Mouse (Mus musculus) ES-CJ7 (cell line): ENCODE results near the gene Esyt2.

Experiments used
- DNase-seq: peaks from one replicate; pipeline ENCODE4 v3.0.0; 2011; ENCODE audit warnings: low read depth, low spot score

Esyt2 gene

GRCm38 (mm10) chr12:116280149-116280652 lies 795 bp upstream of the Esyt2 start:
- DNase-seq, result no peak

- DNase-seq, result peak; percentile 48
These were observed 658 bp downstream of the Esyt2 start for GRCm38 (mm10) chr12:116281427-116282281.

- no peak for DNase-seq
These were observed 1.9 kb downstream of the Esyt2 start for GRCm38 (mm10) chr12:116282856-116283255.

GRCm38 (mm10) chr12:116283511-116283910 lies 2.5 kb downstream of the Esyt2 start:
- no peak for DNase-seq

DNA sequence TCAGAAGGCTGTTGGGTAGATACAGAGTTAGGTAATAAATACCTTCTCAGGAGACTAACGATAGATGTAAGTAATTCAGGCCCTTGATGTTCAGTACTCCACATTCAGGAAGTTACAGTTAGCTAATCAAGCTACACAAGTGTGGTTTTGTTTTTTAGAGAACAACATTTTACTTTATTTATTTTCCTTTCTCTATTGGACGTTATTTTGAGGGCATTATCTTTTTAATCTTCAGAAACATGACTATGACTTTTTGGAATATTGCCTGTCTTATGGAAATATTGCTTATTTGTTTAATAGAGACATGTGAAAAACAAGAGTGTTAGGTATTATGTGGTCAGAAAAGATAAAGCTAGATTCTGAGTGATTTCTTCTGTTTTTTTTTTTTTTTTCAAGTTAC lies 12.2 kb downstream of the Esyt2 start:
- no peak for DNase-seq

- no peak for DNase-seq
These were observed 12.8 kb downstream of the Esyt2 start for GRCm38 (mm10) chr12:116293599-116294292.

- no peak for DNase-seq
These were observed 18.9 kb downstream of the Esyt2 start for GRCm38 (mm10) chr12:116299906-116300305.

DNA sequence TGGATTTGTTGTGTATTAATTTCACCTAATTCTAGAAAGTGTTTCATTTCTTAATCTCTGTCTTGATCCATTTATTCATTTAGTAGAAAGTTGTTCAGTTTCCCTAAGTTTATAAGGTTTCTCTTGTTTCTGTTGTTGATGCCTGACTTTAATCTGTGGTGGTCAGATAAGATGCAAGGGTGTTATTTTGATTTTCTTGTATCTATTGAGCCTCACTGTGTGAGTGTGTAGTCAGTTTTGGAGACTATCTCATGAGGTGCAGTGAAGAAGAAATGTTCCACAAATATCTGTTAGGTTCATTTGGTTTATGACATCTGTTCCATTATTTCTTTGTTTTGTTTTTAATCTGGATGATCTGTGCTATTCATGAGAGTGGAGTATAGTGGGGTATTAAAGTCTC lies 21.2 kb downstream of the Esyt2 start:
- DNase-seq, result no peak

GRCm38 (mm10) chr12:116306042-116306441 lies 25.0 kb downstream of the Esyt2 start:
- no peak for DNase-seq

- no peak for DNase-seq
These were observed 26.9 kb downstream of the Esyt2 start for GRCm38 (mm10) chr12:116307870-116308269.

GRCm38 (mm10) chr12:116308612-116309011 lies 27.6 kb downstream of the Esyt2 start:
- no peak for DNase-seq

DNA sequence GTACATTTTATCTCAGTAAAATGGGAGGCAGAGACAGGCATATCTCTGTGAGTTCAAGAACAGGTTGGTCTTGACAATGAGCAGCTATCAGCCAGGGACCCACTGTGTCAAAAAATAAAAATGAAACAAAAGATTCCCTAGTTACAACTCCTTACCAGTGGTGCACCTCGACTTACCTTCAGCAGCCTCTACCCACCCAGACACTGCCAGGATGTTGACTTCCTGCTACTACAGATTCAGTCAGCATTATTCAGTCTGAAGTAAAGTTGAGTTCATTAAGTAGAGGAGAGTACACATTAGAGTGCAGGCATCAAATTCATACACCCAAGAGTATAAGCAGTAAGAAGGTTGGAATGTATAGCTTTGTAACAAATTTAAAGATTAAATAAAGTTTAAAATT lies 32.8 kb downstream of the Esyt2 start:
- no peak for DNase-seq

DNA sequence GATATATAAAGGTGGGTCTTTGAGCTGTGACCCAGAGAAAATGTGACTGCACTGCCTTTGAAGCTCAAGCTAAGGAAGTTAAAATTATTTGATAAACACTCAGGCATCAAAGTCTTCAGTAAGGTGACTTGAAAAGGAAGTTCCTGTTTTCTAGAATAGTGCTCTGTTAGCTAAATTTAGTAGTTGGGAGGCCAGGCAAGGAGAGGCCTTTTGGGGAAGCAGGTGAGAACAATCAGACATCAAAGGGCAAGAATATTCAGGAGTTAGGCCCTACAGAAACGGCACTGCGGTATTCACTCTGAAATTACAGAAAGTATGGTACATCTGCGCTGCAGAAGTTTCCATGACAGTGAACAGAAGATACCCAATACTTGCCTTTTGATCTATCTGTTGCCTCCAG lies 34.5 kb downstream of the Esyt2 start:
- no peak for DNase-seq

GRCm38 (mm10) chr12:116317818-116318217 lies 36.8 kb downstream of the Esyt2 start:
- DNase-seq, result no peak

- no peak for DNase-seq
These were observed 44.5 kb downstream of the Esyt2 start for GRCm38 (mm10) chr12:116325545-116325944.

DNA sequence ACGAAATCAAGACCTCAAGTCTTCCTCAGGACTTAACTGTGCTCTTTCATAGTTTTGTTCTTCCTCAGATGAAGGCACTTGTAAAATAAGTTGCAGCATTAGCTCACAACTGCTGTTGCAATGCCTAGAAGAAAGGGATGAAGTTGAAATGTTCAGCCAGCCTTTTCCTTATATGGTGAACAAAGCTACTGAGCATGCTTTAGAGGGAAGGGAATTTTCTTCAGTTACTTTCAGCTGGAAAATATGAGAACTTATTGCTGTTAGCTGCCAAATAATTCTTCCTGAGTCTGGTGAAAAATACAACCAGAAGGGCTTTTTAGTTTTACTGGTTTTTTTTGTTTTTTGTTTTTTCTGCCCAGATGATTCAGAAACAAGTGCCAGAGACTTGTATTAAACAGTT lies 45.2 kb downstream of the Esyt2 start:
- DNase-seq, result no peak

DNA sequence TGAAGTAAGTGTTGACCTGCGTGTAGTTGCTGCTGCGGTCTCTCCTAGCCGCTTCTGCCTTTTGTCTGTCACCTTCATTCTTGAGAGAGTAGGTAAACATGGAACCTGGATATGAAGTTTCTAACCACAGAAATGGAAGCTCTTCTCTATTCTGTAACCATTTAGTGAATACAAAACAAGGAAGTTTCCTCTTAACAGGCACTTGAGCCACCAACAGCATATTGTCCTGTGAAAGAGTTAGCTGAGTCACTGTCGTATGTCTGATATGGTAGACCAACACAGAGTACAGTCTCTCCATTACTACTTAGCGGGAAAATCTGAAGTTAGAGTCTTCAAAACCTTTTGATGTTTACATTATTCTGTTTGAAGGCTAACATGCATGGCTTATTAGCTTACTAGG lies 53.3 kb downstream of the Esyt2 start:
- DNase-seq, result no peak

GRCm38 (mm10) chr12:116340160-116340559 lies 59.2 kb downstream of the Esyt2 start:
- DNase-seq, result no peak

- DNase-seq, result no peak
These were observed 67.8 kb downstream of the Esyt2 start for GRCm38 (mm10) chr12:116348755-116349286.

GRCm38 (mm10) chr12:116349376-116349775 lies 68.4 kb downstream of the Esyt2 start:
- DNase-seq, result no peak

DNA sequence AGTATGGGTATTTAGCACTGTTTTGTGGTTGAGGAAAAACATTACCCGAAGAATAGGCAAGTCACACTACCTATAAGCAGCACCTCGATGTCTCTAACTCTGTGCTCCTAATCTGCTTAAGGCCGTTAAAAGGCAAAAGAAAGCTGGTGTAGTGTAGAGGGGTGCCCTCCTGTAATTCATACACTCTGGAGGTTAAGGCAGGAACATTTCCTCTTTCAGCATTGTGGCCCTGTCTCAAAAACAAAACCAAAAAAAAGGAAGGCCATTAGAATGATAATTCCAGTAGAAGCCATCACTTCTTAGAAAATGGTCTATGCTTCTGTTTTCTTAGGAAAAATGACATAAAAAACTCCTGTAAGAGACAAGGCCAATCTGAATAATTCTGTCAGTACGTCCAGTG lies 70.0 kb downstream of the Esyt2 start:
- DNase-seq, result no peak

DNA sequence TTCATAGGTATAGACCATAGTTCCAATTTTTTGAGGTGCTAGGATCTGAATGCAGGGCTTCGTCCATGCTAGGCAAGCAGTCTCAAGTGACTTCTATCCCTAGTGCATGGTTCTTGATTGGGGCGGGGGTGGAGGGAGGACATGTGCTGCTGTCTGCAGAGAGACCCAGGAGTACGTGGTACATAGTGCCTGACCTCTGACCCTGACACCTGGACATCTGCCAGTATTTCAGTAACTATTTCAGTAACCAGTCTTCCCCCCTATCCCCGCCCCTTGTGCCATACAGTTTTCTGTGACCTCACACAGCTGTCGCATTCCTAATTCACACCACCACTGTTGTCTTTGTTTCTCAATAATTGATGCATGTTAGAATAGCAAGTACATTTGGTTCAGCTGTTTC lies 71.4 kb downstream of the Esyt2 start:
- DNase-seq, result no peak

DNA sequence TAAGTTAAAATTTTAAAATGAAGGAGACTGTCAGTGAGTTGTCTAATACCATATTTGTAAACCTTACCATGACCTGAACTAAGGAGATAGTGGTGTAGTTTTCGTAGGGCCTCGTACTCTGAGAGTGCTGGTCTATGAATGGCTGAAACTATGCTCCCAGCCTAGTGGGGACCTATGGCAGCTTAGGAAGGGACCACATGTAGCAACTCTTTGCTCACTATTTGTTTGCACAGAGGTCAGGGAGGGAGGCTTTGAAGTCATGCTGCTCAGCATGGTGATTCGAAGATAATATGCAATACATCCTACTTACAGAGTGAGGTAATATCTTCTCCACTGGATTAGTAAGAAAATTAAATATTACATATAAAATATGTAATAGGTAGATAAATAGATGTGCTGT lies 73.7 kb downstream of the Esyt2 start:
- DNase-seq, result no peak
